In genomic region chr10:34328310-34328709, GRCm38 (mm10) we compare ENCODE assay signal across 8 mouse cellular contexts. TPM values are rescaled to one million over a fixed set of nuclear protein-coding genes. Genes with fewer than 3 reads are reported as not detected.
DNase-seq lines count a peak whose midpoint lies in the region; ATAC-seq and TF ChIP-seq lines count a peak whose summit lies in the region.

No protein-coding gene starts in this region.

- ATAC-seq in frontal cortex, adult (ENCODE audit: low TSS enrichment), result peak; percentile 99
- peak; percentile 58 for ATAC-seq in intestine, embryonic 16.5 days
- ATAC-seq in limb, embryonic 12.5 days (ENCODE audit: insufficient number of reproducible peaks, insufficient read depth, low FRiP score, low TSS enrichment, low read depth), result peak; percentile 63; the same call in 1 of the 2 replicates
- peak; percentile 83 for ATAC-seq in midbrain, postnatal 0 days (ENCODE audit: low FRiP score)
- ATAC-seq in erythroblast, adult 5-6 weeks (replicated peaks; ENCODE audit: low FRiP score, poor library complexity, severe bottlenecking), result no peak

- H3K4me1 ChIP-seq in intestine, embryonic 16.5 days (ENCODE audit: control insufficient read depth, insufficient read depth, low read length), result 0 out of 2 replicates have a peak, but pooled peaks cover 2% of the 10 kb centered on the region
- no peaks in the 10 kb centered on the region for H3K4me1 ChIP-seq in limb, embryonic 12.5 days (replicated peaks)
- no peaks in the 10 kb centered on the region for H3K4me1 ChIP-seq in midbrain, postnatal 0 days (ENCODE audit: insufficient read depth, low read length)

- H3K4me2 ChIP-seq in intestine, embryonic 16.5 days (ENCODE audit: low read depth, low read length), result no peak overlapping the region
- no peak overlapping the region for H3K4me2 ChIP-seq in limb, embryonic 12.5 days
- H3K4me2 ChIP-seq in midbrain, postnatal 0 days (ENCODE audit: low read depth, low read length, poor library complexity, severe bottlenecking), result no peak overlapping the region

- no peak overlapping the region for H3K4me3 ChIP-seq in intestine, embryonic 16.5 days (ENCODE audit: low read length)
- H3K4me3 ChIP-seq in limb, embryonic 12.5 days (replicated peaks), result no peak overlapping the region
- no peak overlapping the region for H3K4me3 ChIP-seq in midbrain, postnatal 0 days (ENCODE audit: low read depth, low read length)

- no peaks in the 10 kb centered on the region for H3K27me3 ChIP-seq in intestine, embryonic 16.5 days (replicated peaks; ENCODE audit: control insufficient read depth, insufficient read depth, low read length)
- no peaks in the 10 kb centered on the region for H3K27me3 ChIP-seq in limb, embryonic 12.5 days
- no peaks in the 10 kb centered on the region for H3K27me3 ChIP-seq in midbrain, postnatal 0 days (ENCODE audit: insufficient read depth, low read length)

- H3K9me3 ChIP-seq in intestine, embryonic 16.5 days (ENCODE audit: control insufficient read depth, low read length), result no peaks in the 10 kb centered on the region
- H3K9me3 ChIP-seq in limb, embryonic 12.5 days, result no peaks in the 10 kb centered on the region
- no peaks in the 10 kb centered on the region for H3K9me3 ChIP-seq in midbrain, postnatal 0 days (ENCODE audit: low read length)

- H3K27ac ChIP-seq in intestine, embryonic 16.5 days (ENCODE audit: low read length), result no peak overlapping the region
- no peak overlapping the region for H3K27ac ChIP-seq in limb, embryonic 12.5 days
- no peak overlapping the region for H3K27ac ChIP-seq in midbrain, postnatal 0 days (ENCODE audit: low read depth, low read length)

- no peaks in the 10 kb centered on the region for H3K36me3 ChIP-seq in intestine, embryonic 16.5 days (ENCODE audit: control insufficient read depth, insufficient read depth, low read length)
- no peaks in the 10 kb centered on the region for H3K36me3 ChIP-seq in limb, embryonic 12.5 days
- H3K36me3 ChIP-seq in midbrain, postnatal 0 days (ENCODE audit: insufficient read depth, low read length), result no peaks in the 10 kb centered on the region

- peak; percentile 86 for TF ChIP-seq CTCF in midbrain, postnatal 0 days (IDR thresholded peaks at IDR 0.05)

- no peak overlapping the region for H3K9ac ChIP-seq in intestine, embryonic 16.5 days (ENCODE audit: low read depth, low read length)
- no peak overlapping the region for H3K9ac ChIP-seq in limb, embryonic 12.5 days (replicated peaks)
- no peak overlapping the region for H3K9ac ChIP-seq in midbrain, postnatal 0 days (replicated peaks; ENCODE audit: low read length, poor library complexity, severe bottlenecking)

- 5% methylated on average over 2 of the region's 2 CpGs for WGBS in intestine, embryonic 16.5 days
- WGBS in limb, embryonic 12.5 days, result 2% methylated on average over 2 of the region's 2 CpGs
- whole genome bisulfite sequencing in midbrain, postnatal 0 days, result 3% methylated on average over 2 of the region's 2 CpGs

- peak; percentile 33 for DNase-seq in ovary, postnatal 14 days (ENCODE audit: low spot score)
- no peak for DNase-seq in ovary, adult 18-20 months (ENCODE audit: low spot score)
- peak; percentile 29 for DNase-seq in cerebellum, adult 11-12 months
- DNase-seq in midbrain, postnatal 0 days (ENCODE audit: low spot score), result peak; percentile 77

RNA-seq across cellular contexts. Expression of gene Tspyl4, which starts 31.1 kb away (rescaled TPM):
- polyA plus RNA-seq in intestine, embryonic 16.5 days (2015; fragmentation: Nextera tagmentation; extraction: Ambion mirVana), result 12.8 and 13.6 TPM in 2 replicates
- polyA plus RNA-seq in limb, embryonic 12.5 days (2016; fragmentation: Nextera tagmentation; extraction: Ambion mirVana), result 24.5 and 25.7 TPM in 2 replicates
- 579 and 597 TPM in 2 replicates for total RNA-seq in midbrain, postnatal 0 days (2014; rRNA removed)
- 508 and 510 TPM in 2 replicates for polyA plus RNA-seq in midbrain, postnatal 0 days (2015; fragmentation: Nextera tagmentation; extraction: Ambion mirVana)
- 4.2 TPM in 1 of 2 replicates, not detected in the other for total RNA-seq in erythroblast, adult 5-6 weeks (2015; ENCODE audit: low replicate concordance)
- total RNA-seq in erythroblast, adult 5-6 weeks (2017; ENCODE audit: low replicate concordance), result 1.1 and 1.5 TPM in 2 replicates

RNA-seq across cellular contexts. Expression of gene Tspyl1, which starts 46.3 kb away (rescaled TPM):
- polyA plus RNA-seq in intestine, embryonic 16.5 days (2015; fragmentation: Nextera tagmentation; extraction: Ambion mirVana), result 49.2 and 51.2 TPM in 2 replicates
- polyA plus RNA-seq in limb, embryonic 12.5 days (2016; fragmentation: Nextera tagmentation; extraction: Ambion mirVana), result 84.8 and 91.3 TPM in 2 replicates
- 93.3 and 94.2 TPM in 2 replicates for total RNA-seq in midbrain, postnatal 0 days (2014; rRNA removed)
- polyA plus RNA-seq in midbrain, postnatal 0 days (2015; fragmentation: Nextera tagmentation; extraction: Ambion mirVana), result 129 and 139 TPM in 2 replicates
- total RNA-seq in erythroblast, adult 5-6 weeks (2015; ENCODE audit: low replicate concordance), result 40.3 and 45.2 TPM in 2 replicates
- total RNA-seq in erythroblast, adult 5-6 weeks (2017; ENCODE audit: low replicate concordance), result 46.2 and 46.8 TPM in 2 replicates

Comparison
In these comparisons a context has a peak if more than half of its experiments do, and no peak if none do; other contexts are left out.
1. RNA of gene Tspyl4, which starts 31.1 kb away (polyA plus RNA-seq): 508 to 510 TPM in midbrain, postnatal 0 days; 24.5 to 25.7 TPM in limb, embryonic 12.5 days and 12.8 to 13.6 TPM in intestine, embryonic 16.5 days; every median in the first group is over 10 times any median in the second.